Mouse (Mus musculus) telencephalon, adult 2 months (tissue): ENCODE data around the gene Cdh5.
"Not testable (repeated sequence)": the region's sequence is repeated elsewhere in the genome, so short reads cannot be mapped to it uniquely, and the experiment has no call there.

ENCODE experiments used
- DNase-seq: peaks from one replicate; pipeline ENCODE4 v3.0.0-alpha.2; 2011; ENCODE audit warnings: low read depth, low spot score

The Cdh5 gene

DNA sequence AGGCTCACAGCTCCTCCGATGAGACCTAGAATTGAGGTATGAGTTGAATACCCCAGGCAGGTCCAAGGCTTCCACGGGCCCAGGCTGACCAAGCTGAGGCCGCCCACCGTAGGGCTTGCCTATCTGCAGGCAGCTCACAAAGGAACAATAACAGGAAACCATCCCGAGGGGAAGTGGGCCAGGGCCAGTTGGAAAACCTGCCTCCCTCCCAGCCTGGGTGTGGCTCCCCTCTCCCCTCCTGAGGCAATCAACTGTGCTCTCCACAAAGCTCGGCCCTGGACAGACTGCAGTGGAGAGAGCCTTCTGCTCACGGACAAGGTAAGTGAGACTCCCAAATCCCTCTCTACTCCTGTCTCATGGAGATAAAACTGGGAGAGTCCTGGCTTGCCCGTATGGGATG, at the start of gene Cdh5:
Gene Cdh5, plus strand, starts transcription at position 211 of the 400 bp plus-strand sequence.
- DNase-seq: no peak

- no peak for DNase-seq
Measured at GRCm38 (mm10) chr8:104059922-104060321, 41.5 kb upstream of the Cdh5 start.

GRCm38 (mm10) chr8:104060446-104060845, 41.0 kb upstream of the Cdh5 start:
- DNase-seq: no peak

- no peak for DNase-seq
Measured at GRCm38 (mm10) chr8:104061048-104061988, 40.1 kb upstream of the Cdh5 start.

DNA sequence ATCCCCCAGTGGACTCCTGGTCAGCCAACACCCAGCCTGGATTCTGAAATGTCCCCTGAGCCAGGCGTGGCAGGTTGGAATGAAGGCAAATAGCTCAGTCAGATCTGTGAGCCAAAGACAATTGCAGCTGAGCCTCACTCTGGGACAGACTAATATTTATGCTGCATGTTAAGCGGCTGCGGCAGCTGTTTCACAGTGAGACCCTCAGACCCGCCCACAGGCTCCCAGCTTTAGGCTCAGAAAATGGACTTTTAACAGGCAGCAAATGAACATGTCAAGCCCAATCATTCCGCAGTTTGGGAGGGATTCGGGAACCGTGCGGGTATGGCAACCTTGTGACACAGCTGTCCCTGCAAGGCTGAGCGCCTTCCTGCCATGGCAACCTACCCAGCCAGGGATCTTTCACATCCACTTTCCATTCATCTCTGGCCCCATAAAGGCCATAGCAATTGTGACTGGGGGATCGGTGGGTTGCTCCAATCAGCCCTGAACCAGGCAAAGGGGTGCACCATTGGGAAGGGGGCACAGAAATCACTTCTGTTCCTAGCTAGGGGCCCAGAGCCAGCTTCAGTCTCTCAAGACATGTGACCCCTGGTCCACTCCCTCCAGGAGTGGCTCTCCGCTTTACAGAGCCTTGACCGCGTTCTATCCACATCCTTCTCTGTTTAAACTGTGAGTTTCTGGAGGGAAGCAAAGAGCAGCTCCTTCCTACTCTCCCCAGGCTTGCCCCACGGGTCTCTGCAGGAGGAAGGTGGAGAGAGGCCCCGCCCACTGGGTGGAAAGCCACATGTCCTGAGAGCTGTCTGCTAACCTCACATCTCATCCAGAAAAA, 39.2 kb upstream of the Cdh5 start:
- DNase-seq: no peak

- no peak for DNase-seq
Measured at GRCm38 (mm10) chr8:104065223-104065622, 36.2 kb upstream of the Cdh5 start.

DNA sequence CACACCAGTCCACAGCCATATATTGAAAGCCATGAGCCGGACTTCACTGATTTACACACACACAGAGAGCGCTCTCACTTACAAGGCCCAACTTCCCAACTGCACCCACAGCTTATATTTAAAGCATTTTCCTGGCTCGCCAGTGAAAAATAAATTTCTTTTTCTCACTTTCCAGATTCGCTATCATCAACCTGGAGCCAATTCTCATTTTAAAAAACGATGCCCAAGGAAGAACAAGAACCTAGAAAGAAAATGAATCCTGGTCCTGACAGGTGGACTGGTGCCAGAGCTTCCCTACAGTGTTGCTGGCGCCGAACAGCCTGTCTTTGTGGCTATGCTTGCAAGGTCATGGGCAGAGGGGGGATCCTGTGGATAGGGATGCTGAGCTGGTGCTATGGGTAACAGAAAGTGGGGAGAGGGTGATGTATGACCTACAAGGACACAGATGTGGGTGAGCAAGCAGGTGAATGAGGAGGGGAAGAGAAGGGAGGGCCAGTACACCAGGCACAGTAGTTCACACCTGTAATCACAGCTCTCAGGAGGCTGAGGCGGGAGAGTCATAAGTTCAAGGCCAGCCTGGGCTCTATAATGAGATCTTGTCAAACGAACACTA, 35.4 kb upstream of the Cdh5 start:
- peak; percentile 61 for DNase-seq

GRCm38 (mm10) chr8:104067390-104067925, 34.0 kb upstream of the Cdh5 start:
- no peak for DNase-seq

DNA sequence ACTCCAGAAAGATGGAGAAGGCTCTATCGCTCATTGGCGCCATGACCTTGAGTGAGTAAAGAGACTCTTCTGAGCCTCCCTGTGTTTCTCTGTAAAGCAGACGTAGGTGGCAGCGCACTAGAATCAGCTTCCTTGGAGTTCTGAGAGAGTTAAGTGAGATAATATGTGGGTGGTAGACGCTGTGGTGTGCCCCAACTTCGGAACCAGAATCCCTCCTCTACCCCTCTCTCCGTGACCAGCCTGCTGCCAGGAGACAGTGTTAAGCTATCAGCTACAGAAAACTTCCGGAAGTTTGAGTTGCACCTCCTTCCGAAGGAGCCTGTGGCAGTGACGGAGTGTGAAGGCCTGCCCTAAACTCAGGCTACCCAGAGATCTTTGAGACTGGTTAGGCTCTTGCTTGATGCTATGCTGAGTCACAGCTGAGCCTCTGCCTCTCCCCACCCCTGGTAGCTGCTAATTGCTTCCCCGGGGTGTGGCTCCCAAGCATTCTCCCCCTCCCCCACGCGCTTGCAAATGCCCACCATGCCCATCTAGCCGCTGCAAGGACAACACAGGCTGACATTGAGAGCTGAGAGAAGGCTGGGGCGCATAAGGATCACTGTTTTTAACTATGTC, 32.9 kb upstream of the Cdh5 start:
- DNase-seq: no peak

- not testable (repeated sequence) for DNase-seq
Measured at GRCm38 (mm10) chr8:104070201-104070865, 31.1 kb upstream of the Cdh5 start.

- DNase-seq: no peak
Measured at GRCm38 (mm10) chr8:104070949-104071348, 30.5 kb upstream of the Cdh5 start.

GRCm38 (mm10) chr8:104075079-104075478, 26.3 kb upstream of the Cdh5 start:
- DNase-seq: no peak

- no peak for DNase-seq
Measured at GRCm38 (mm10) chr8:104076541-104077412, 24.6 kb upstream of the Cdh5 start.

- DNase-seq: no peak
Measured at GRCm38 (mm10) chr8:104078091-104078490, 23.3 kb upstream of the Cdh5 start.

DNA sequence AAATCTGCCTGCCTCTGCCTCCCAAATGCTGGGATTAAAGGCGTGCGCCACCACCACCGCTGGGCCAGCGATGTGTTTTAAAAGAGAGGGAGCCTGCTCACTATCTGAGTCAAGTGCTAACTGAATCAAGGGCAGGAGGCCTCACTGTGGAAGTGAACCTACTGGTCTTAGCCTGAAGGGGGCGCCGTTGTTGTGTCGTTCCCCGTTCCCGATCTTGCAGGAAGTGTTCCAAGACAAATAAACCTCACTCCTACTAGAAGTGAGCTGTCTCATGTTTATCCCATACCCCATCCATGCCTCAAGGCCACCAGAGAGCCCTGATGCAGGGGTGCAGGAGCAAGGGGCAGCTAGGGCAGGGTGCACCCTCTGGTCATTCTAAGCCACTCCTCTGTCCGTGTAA, 16.1 kb upstream of the Cdh5 start:
- DNase-seq: no peak

- DNase-seq: no peak
Measured at GRCm38 (mm10) chr8:104086615-104087014, 14.8 kb upstream of the Cdh5 start.

- DNase-seq: no peak
Measured at GRCm38 (mm10) chr8:104087091-104087490, 14.3 kb upstream of the Cdh5 start.

DNA sequence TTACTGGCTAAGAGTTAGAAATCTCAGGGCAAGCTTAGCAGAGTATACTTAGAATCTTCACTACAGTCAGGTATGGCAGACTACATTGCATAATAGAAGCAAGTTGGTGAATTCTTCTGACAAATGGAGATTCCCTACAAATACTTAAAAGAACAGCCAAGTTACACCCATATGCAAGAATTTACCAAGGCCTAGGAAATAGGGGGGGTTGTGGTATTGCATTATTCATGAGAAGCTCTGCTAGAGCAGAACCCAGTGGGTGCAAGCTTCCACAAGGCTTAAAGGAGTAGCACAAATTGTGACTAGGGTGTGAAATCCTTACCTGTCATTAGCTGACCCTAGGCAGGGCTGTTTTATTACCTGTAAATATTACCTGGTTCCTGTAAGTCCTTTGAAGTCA, 13.5 kb upstream of the Cdh5 start:
- DNase-seq: not testable (repeated sequence)

DNA sequence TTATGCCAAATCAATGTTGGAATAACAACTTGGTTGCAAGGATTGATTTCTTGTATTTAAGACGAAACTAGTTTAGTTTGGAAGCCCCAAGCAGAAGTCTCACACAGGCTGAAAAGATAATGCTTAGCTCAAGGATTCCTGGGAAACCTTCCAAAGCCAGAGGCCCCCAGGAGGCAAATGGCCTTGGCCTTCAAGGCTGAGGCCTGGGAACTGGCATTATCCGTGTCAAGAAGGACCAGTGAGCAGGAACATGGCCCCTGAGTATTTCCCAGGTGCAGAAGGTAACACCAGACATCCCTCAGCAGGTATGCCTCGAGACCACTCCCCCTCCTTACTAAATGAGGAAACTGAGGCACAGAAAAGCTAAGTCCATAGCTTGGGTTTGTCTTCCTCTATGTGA, 12.5 kb upstream of the Cdh5 start:
- DNase-seq: no peak
